Mouse (Mus musculus) large intestine, adult 2 months (tissue): ENCODE results near the gene Sgce. TPM values are rescaled to one million over a fixed set of nuclear protein-coding genes. Genes with fewer than 3 reads are reported as not detected.

Experiments
- DNase-seq: peaks from one replicate; pipeline ENCODE4 v3.0.0-alpha.2; 2012; ENCODE audit warnings: low read depth, low spot score
- WGBS: fragments of 180-500 bp; shearing (Covaris S2); methylation state at CpG from one replicate; pipeline ENCODE4 v1.1.7; 2018; 5-methylcytosine and 5-hydroxymethylcytosine counted together
- polyA plus RNA-seq: library from polyadenylated mRNA; depleted of rRNA; stranded (reverse); fragments of >200 nt; gene quantifications from 2 replicates; pipeline ENCODE4 v1.2.3, GENCODE M21; 2012

The Sgce gene
- polyA plus RNA-seq, 1 experiment, result 7.0 TPM

DNA sequence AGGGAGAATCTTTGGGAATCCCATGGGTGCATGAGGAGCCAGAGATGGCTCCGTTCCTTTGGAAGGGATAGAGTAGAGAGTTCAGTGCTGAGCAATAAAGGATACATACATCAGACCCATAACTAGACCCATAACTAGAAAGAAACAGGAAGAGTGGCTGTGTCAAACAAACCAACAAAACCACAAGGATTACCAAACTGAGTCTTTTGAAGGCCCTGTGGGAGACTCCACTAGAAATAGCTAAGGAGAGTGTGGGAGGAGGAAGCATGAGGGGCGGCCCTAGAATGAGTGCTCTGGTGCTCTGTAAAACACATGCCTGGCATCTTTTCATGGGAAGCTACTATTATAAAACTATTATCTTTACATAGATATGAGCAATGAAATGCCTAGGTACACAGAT lies 18.7 kb downstream of the Sgce start:
- no peak for DNase-seq
- 89% methylated on average over 2 of the region's 2 CpGs for WGBS

- WGBS, result 71% methylated on average over 15 of the region's 15 CpGs
- no peak for DNase-seq
Observed at GRCm38 (mm10) chr6:4723998-4724757, 22.8 kb downstream of the Sgce start.

GRCm38 (mm10) chr6:4722739-4723138 lies 24.3 kb downstream of the Sgce start:
- WGBS, result 66% methylated on average over 13 of the region's 13 CpGs
- DNase-seq, result no peak

DNA sequence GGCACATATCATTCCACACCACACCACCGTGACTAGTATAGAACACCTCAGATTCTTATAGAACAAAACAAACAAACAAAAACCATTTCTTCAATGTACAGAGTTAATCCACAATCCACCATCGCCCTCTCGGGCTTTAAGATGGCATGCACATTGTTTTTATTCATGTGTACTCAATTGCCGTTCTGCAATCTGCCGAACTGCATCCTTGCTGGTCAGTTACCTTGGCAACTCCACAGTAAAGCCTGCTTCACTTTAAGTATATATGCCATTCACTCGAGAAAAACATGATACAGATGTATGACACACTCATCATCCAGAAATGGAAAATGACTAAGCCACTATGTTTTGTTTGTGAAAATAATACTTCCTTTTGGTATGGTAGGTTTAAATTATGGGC lies 24.9 kb downstream of the Sgce start:
- 69% methylated on average over 6 of the region's 6 CpGs for WGBS
- DNase-seq, result no peak

DNA sequence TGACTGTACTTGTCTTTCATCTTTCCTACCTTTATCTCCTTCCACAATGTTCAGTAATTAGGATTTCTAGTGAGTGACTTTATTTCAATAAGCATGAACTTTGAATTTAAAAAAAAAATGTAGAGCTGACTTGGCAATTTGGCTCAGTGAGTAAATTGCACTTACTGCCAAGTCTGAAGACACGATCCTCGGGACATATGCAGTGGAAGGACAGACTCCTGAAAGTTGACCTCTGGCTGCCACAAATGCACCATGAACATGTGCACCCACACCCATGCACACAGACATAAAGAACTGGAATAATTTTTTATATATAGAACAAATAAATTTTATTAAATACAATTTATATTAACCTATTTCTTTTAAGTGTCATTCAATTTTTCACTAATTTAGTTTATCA lies 29.7 kb downstream of the Sgce start:
- DNase-seq, result no peak
- 31% methylated on average over 2 of the region's 2 CpGs for WGBS

- WGBS, result 99% methylated on average over 2 of the region's 2 CpGs
Observed at GRCm38 (mm10) chr6:4716171-4716570, 30.8 kb downstream of the Sgce start.

DNA sequence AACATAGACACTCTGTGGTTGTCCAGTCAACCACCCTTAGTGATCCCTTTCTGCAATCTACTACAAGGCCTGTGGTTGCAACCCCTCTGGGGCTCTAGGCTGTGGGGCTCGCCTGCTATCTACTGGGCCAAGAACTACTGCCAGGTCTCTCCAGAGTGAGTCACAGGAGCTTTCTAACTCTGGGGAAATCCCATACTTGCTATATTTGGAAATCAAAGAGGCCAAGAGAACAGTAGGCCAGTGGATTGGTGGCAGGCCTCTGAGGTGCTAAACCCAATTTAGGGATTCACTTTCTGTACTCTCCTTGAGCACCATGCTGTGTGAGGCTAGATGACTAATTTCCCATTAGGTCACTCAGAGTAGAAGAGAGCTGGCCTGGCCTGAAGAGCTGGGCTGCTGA lies 38.0 kb downstream of the Sgce start:
- DNase-seq, result no peak

More at GRCm38 (mm10) chr6:4716171-4716570, 30.8 kb downstream of the Sgce start:
- no peak for DNase-seq

DNA sequence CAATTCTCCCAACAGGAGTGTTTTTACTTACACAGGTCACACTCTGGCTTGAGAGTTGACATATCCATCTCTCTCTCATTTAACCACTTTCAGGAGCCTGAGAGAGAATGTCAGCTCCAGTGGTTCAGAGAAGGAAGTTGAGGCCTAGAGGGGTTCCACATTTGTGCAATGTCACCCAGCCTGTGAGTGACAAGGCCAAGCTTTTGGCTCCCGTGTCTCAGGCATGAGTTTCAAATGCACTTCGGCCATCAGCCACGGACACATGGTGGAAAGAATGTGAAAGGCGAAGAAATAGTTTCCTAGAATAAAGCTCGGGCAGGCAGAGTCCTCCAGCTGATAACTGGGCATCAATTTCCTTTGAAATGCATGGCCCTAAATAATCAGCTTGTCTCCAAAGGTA lies 40.6 kb downstream of the Sgce start:
- 81% methylated on average over 5 of the region's 5 CpGs for WGBS
- DNase-seq, result no peak

More for the DNA sequence above, 38.0 kb downstream of the Sgce start:
- 67% methylated on average over 1 of the region's 1 CpGs for whole genome bisulfite sequencing

DNA sequence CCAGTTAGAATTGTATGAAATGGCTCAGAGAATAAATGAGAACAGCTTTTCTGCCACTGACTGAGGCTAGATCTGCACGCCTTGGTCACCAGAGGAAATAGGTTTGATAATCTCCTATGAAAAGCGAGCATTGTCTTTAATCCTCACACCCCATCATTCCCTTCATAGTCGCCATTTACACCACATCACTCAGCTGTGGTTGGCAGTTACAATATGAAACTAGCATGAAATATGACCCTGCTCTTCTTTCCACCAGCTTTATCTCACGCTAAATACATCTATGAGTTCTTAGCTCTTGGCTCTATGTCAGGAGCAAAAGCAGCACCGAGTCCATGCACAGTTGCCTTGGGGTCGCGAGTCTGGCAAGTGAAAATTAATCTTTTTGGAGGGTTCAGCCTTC lies 43.1 kb downstream of the Sgce start:
- no peak for DNase-seq
- WGBS, result 85% methylated on average over 7 of the region's 7 CpGs

DNA sequence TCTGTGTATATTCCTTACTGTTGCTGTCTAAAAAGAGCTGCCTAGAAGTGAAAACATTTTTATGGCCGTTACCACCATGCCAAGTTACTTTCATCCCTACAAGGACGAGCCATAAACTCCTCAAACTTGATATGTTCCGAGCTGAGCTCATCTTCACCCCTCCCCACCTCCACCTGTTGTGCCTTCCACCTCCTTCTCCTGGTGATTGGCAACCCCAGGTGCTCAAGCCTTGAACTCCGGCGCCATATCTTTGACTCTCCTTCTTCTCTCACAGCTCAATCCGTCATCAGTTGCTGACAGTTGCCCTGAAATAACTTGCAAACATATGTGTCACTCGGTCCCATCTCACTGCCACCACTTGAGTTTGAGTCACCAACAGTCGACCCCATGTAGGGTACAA lies 45.4 kb downstream of the Sgce start:
- no peak for DNase-seq
- WGBS, result 55% methylated on average over 8 of the region's 8 CpGs

DNA sequence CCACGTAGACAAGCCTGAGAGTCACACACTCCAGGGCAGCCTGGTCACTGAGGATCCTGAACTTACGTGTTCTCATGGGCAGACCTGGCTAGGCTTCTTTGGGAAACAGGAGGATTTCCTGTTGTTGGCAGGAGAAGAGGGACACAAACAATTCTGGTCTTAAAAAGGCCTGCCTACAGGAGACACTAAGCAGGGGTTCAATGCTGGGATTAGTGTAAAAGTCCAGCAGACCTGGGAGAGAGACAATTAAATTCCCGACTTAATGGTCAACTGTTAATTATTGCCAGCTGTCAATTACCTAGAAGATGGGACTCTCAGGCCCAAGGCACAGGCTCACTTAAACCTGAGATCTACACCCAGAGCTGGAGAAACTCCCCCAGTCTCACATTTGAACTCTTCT lies 51.2 kb downstream of the Sgce start:
- DNase-seq, result no peak
- 66% methylated on average over 3 of the region's 3 CpGs for WGBS

DNA sequence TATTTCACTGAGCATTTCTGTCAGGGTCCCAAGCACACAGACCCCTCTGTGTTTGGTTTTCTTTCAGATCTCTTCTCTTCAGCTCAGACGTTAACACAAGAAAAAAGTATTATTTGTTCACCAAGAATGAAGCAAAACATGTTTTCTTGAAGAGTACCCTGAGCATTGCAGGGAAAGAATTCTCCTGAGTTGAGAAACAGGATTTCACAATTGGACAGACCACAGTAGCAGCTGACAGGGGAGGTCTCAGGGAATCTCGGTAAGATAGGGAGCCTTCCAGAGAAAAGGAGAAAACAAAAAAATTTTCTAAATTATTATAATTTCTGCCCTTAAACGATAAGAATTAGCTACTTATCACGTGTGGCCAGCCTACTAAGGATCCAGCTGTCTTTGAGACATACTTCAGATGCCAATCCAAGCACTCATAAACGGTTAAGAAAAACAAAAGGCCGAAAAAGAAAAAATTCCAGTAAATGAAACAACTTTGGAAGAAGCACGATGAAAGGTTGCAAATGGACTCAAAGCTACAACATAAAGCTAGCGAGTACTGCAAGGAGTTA lies 52.3 kb downstream of the Sgce start:
- DNase-seq, result no peak
- WGBS, result 62% methylated on average over 8 of the region's 8 CpGs

DNA sequence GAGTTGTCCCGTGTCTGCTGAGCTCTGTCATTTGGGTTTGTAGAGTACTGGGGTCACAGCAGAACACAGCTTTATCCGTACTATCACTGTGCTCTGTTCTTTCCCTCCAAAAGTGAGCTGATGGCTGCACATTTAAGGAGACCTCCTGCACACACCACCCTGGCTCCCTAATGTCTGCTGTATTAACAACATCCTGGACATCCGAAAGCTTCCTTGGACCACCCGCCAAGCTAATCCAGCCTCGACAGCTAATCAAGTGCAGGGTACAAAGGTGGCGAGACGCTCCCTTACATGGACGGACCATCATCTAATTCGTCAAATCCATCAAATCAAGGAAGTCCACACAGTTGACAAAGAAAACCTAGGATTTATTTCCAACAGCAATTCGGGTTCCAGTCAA lies 53.5 kb downstream of the Sgce start:
- 75% methylated on average over 10 of the region's 10 CpGs for WGBS

DNA sequence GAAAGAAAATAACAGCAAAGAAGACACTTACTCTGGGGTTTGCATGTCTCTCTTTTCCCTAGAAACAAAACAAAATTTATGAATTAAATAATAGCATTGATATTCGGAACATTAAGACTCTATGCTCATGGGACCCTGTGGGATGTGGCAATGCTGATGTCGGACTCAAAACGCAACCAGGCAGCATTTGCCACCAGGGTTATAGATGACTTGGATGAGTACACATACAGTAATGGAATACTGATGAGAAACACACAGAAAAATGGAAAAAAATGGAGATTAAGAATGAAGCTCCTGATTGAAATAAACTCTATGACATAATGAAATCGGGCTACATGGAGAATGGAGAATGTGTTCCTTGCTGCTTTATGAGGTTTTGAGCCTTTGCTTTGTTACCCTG lies 56.6 kb downstream of the Sgce start:
- WGBS, result 93% methylated on average over 4 of the region's 4 CpGs
- no peak for DNase-seq

More for the DNA sequence above, 53.5 kb downstream of the Sgce start:
- no peak for DNase-seq

GRCm38 (mm10) chr6:4684706-4685340 lies 62.2 kb downstream of the Sgce start:
- WGBS, result 45% methylated on average over 10 of the region's 10 CpGs

DNA sequence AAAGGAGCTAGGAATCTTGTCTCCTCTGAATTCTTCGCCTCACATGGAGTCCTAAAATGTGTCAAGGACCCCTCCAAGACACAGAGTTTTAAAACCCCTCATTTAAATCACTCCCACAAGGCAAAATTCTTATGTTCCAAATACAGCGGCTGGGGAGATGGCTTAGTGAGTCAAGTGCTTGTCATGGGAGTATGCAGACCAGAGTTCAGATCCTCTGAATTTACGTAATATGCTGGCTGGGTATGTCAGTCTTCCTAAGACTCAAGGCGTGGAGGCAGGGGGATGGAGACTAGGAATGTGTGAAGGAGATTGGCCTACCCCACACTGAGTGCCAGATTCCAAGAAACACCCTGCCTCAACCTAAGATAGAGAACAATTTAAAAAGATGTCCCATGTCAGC lies 66.4 kb downstream of the Sgce start:
- whole genome bisulfite sequencing, result 86% methylated on average over 4 of the region's 4 CpGs
- no peak for DNase-seq

More at GRCm38 (mm10) chr6:4684706-4685340, 62.2 kb downstream of the Sgce start:
- DNase-seq, result no peak

DNA sequence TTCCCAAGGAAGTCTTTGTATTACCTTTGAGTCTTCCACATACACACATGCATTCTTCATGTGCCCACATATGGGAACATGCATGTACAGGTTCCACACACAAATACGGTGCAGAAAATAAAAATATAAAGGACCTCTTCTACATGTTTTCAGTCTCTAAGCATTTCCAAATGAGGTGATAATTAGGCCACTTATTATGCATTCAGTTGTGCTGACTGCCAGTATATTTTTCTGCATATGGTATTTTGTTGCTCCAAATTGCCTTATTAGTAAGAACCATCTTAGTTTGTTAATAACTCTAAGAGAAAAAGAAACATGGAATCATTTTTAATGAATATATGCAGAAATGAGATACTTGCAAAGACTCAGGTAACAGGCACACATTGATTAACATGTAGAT lies 67.0 kb downstream of the Sgce start:
- DNase-seq, result no peak
- WGBS, result 95% methylated on average over 1 of the region's 1 CpGs

GRCm38 (mm10) chr6:4677356-4677761 lies 69.6 kb downstream of the Sgce start:
- 73% methylated on average over 1 of the region's 1 CpGs for WGBS

DNA sequence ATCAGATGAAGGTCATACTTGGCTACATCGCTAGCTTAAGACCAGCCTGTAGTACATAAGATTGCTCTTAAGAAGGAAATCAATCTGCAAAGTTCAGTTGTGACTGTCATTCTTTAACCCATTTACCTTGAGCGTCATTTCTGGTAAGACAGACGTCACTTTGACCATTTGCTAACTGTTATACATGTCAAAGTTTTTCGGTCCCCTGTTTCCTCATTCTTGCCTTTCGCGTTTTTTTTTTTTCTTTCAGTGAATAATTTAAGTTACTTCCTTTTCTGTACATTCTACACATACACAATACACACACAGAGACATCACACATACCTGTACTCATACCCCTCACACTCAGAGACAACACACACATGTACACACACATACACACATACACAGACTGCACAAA lies 81.9 kb downstream of the Sgce start:
- no peak for DNase-seq
- WGBS, result 77% methylated on average over 6 of the region's 6 CpGs

More at GRCm38 (mm10) chr6:4677356-4677761, 69.6 kb downstream of the Sgce start:
- no peak for DNase-seq

DNA sequence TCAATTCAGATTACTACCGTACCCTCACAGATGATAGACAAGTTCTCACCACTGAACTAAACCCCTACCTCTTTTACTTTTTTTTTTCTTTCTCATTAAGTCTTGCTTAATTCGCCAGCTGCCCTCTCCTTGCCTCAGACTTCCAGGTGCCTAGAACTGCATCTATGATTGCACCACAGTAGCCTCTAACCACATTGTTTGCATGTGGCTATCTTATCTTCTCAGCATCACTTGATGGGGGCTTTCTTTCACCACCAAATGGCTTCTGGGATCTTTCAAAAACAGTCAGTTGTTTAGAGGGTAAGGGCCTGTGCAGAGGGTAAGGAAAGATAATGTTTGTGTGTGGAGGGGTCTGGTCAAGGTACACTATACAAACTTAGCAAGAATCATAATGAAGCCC lies 82.7 kb downstream of the Sgce start:
- no peak for DNase-seq
- WGBS, result 73% methylated on average over 2 of the region's 2 CpGs

GRCm38 (mm10) chr6:4663516-4663915 lies 83.5 kb downstream of the Sgce start:
- no peak for DNase-seq
- 24% methylated on average over 2 of the region's 2 CpGs for WGBS
